Mouse (Mus musculus) C2C12 (cell line): ENCODE measurements around the gene Fh1.

Source experiments
- CEBPB ChIP-seq: IDR thresholded peaks from one replicate; pipeline ENCODE4 v1.6.1; 2011; ENCODE audit warnings: low read depth, mild to moderate bottlenecking, control low read depth, moderate library complexity
- CTCF ChIP-seq: IDR thresholded peaks from one replicate; pipeline ENCODE4 v1.5.1; 2011; ENCODE audit not compliant: control insufficient read depth, insufficient read depth, insufficient read length
- MAX ChIP-seq: IDR thresholded peaks from one replicate; pipeline ENCODE4 v1.6.1; 2011; ENCODE audit warnings: mild to moderate bottlenecking, control low read depth
- MYOD1 ChIP-seq: IDR thresholded peaks from one replicate; pipeline ENCODE4 v1.6.1; 2011; ENCODE audit warnings: low read depth; ENCODE audit not compliant: control insufficient read depth, insufficient read length
- MYOG ChIP-seq: IDR thresholded peaks from one replicate; pipeline ENCODE4 v1.6.1; 2011; ENCODE audit not compliant: control insufficient read depth, insufficient read length; ENCODE audit errors: extremely low read depth
- USF1 ChIP-seq: IDR thresholded peaks from one replicate; pipeline ENCODE4 v1.6.1; 2011; ENCODE audit warnings: low read depth, mild to moderate bottlenecking, control low read depth, moderate library complexity

DNA sequence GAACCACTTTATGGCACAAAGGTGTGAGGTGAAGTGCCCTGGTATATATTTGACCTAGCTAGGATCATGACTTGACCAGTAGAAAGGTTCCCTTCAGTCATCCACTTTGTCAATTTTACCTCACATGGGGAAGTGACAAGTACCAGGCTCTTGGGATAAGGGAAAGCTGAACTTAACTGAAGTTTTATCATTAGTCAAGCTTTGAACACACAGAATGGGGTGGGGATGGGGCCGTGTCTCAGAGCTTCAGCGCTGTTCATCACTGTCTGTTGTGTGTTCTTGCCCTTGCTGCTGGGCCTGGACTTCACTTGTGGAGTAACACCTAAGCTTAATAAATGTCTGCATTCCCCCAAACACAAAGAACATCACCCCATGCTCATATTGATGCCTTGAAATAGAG, 63.1 kb downstream of the Fh1 start:
- TF ChIP-seq CTCF (no peak), MYOG (no peak), MAX (no peak), MYOD1 (no peak), USF1 (no peak), CEBPB (no peak)
